Mouse (Mus musculus): ENCODE results near the gene Nhlh1.

GRCm38 (mm10) chr1:172060659-172061058 is 3.3 kb upstream of the Nhlh1 start:
- TF ChIP-seq CTCF (conservative IDR thresholded peaks at IDR 0.05; ENCODE audit: low read length) = no peak
- TF ChIP-seq NANOG (IDR thresholded peaks at IDR 0.05; ENCODE audit: borderline replicate concordance, low read length) = no peak
- TF ChIP-seq POU5F1 (IDR thresholded peaks at IDR 0.05; ENCODE audit: borderline replicate concordance, low read length) = no peak

Data from E14TG2a.4 (cell line).